Mouse (Mus musculus) ES-E14 (cell line): Measurements from ENCODE around the gene Glo1.

ENCODE experiments used
- CHD2 ChIP-seq: IDR thresholded peaks from 2 replicates; pipeline ENCODE4 v1.6.1; 2014; ENCODE audit warnings: mild to moderate bottlenecking, low read depth, low read length, inconsistent platforms
- HCFC1 ChIP-seq: IDR thresholded peaks from 2 replicates; pipeline ENCODE4 v1.6.1; 2012; ENCODE audit warnings: low read length, inconsistent platforms, borderline replicate concordance; ENCODE audit not compliant: insufficient read depth
- ZC3H11A ChIP-seq: IDR thresholded peaks from 2 replicates; pipeline ENCODE4 v1.6.1; 2012; ENCODE audit warnings: low read depth, mild to moderate bottlenecking, inconsistent platforms, low read length, borderline replicate concordance
- ZNF384 ChIP-seq: IDR thresholded peaks from 2 replicates; pipeline ENCODE4 v1.6.1; 2012; ENCODE audit warnings: low read depth, low read length, inconsistent platforms

GRCm38 (mm10) chr17:30673023-30673422 is 46.4 kb upstream of the Glo1 start:
- TF ChIP-seq HCFC1 (no peak), ZNF384 (no peak), ZC3H11A (no peak), CHD2 (no peak)
